Mouse (Mus musculus): ENCODE measurements around the gene Daw1. TPM values are rescaled to one million over a fixed set of nuclear protein-coding genes. Genes with fewer than 3 reads are reported as not detected.
A peak's percentile ranks its signal among the peaks of the same experiment; 100 is the strongest.

Daw1 gene
- total RNA-seq, 2 experiments from 2014 or later, result 0.20 TPM; not detected in 1

- peak; percentile 17 to 22 for DNase-seq
- intact Hi-C loops (cut with DNase I), result loop anchor here (2.0 kb wide), 1 partner anchor 535 kb away; no protein-coding TSS in a partner anchor
Observed at GRCm38 (mm10) chr1:83181418-83181817, 21.9 kb downstream of the Daw1 start.

- intact Hi-C loops (cut with DNase I), result loop anchor here (1.0 to 5.0 kb wide), 2 partner anchors 122 to 400 kb away; no protein-coding TSS in a partner anchor
- peak; percentile 44 to 72 for DNase-seq
Observed at GRCm38 (mm10) chr1:83187154-83187553, 27.6 kb downstream of the Daw1 start.

GRCm38 (mm10) chr1:83209981-83210380 is 50.4 kb downstream of the Daw1 start:
- intact Hi-C loops (cut with DNase I), result no loop called here

GRCm38 (mm10) chr1:83218260-83218659 is 58.7 kb downstream of the Daw1 start:
- intact Hi-C loops (cut with DNase I), result loop anchor here (1.0 kb wide), 1 partner anchor 499 kb away; no protein-coding TSS in a partner anchor

More at GRCm38 (mm10) chr1:83209981-83210380, 50.4 kb downstream of the Daw1 start:
- DNase-seq, result no peak

DNA sequence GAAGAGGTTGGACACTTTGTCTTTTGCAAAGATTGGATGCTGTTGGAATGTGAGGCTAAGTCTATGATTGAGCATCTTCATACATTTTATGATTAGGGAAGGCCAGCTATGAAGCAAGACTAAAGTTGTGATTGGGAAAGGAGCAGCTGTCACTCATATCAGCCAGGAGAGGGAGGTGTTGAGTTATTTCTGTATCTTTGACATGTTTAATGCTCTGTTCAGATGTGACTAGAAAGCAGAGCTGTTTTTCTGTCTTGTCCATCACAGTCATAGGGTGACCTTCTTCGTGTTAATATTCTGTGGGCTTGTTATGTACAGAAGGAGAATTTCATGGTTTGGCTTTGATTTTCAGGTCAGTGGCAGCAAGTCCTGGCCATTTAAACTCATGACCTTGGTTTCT is 63.5 kb downstream of the Daw1 start:
- DNase-seq, result peak in 1 of 2 experiments; percentile 10
- intact Hi-C loops (cut with DNase I), result loop anchor here (5.0 kb wide), 1 partner anchor 184 kb away; the partner anchor contains the start of gene Sphkap

More at GRCm38 (mm10) chr1:83218260-83218659, 58.7 kb downstream of the Daw1 start:
- DNase-seq, result peak; percentile 20 to 28

- intact Hi-C loops (cut with DNase I), result loop anchor here (5.0 kb wide), 1 partner anchor 183 kb away; the partner anchor contains the start of gene Sphkap
- peak in 1 of 2 experiments; percentile 22 for DNase-seq
Observed at GRCm38 (mm10) chr1:83224423-83224960, 64.9 kb downstream of the Daw1 start.

GRCm38 (mm10) chr1:83227946-83228345 is 68.4 kb downstream of the Daw1 start:
- intact Hi-C loops (cut with DNase I), result no loop called here

DNA sequence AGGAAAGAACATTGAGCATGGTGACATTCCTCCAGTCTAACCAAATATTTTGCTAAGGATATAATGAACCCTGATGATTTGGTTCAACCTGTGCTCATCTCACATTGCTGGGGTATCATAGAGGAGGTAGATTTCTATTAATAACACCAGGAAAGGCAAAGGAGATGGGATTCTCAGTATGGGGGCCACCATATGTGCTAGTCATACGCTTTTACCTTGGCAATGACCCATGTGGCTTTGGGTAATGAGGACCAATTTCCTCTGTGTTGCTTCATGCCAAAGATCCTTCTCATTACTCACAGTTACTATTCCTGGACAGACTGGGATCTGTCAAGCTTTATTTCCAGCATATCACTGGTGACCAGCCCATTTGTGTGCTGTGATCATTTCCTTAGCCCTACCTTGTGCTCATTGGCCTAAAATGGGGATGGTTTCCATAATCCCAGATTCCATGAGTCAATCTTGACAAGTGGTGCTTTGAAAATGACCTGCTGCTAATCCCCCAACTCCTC is 88.7 kb downstream of the Daw1 start:
- intact Hi-C loops (cut with DNase I), result no loop called here
- DNase-seq, result no peak

More at GRCm38 (mm10) chr1:83227946-83228345, 68.4 kb downstream of the Daw1 start:
- DNase-seq, result no peak

- intact Hi-C loops (cut with DNase I), result no loop called here
- DNase-seq, result no peak
Observed at GRCm38 (mm10) chr1:83251746-83252145, 92.2 kb downstream of the Daw1 start.

Other genes with a start within 250 kb of the Daw1 start
- gene A030005L19Rik, start 246.4 kb upstream of the Daw1 start, total RNA-seq (2021), result under 1 TPM in 1 of 2 experiments, not detected in 1; 0.34 TPM
- not detected for gene A030014E15Rik, start 234.8 kb upstream of the Daw1 start, total RNA-seq (2021)
- gene Gm6217, start 228.4 kb upstream of the Daw1 start, total RNA-seq (2021), result not detected
- not detected for gene A030003K21Rik, start 216.4 kb upstream of the Daw1 start, total RNA-seq (2021)
- gene Gm7544, start 203.7 kb upstream of the Daw1 start, total RNA-seq (2021), result not detected
- gene Gm47955, start 199.5 kb upstream of the Daw1 start, total RNA-seq (2021), result not detected
- gene Gm47959, start 159.2 kb upstream of the Daw1 start, total RNA-seq (2021), result not detected
- under 1 TPM; 0.62 to 0.72 TPM for gene Slc19a3, start 121.3 kb upstream of the Daw1 start, total RNA-seq (2021)
- not detected for gene Krtap28-10, start 117.3 kb upstream of the Daw1 start, total RNA-seq (2021)
- gene Gm47969, start 114.8 kb upstream of the Daw1 start, total RNA-seq (2021), result not detected
- not detected for gene A030005K14Rik, start 100.4 kb upstream of the Daw1 start, total RNA-seq (2021)
- gene Krtap28-13, start 98.8 kb upstream of the Daw1 start, total RNA-seq (2021), result not detected
- gene Ccl20, start 43.0 kb upstream of the Daw1 start, total RNA-seq (2021), result not detected
- gene Sphkap, start 248.4 kb downstream of the Daw1 start, total RNA-seq (2021), result 1 to 10 TPM; 1.2 to 1.6 TPM

Measured in heart, postnatal 10 days (tissue).